Mouse (Mus musculus): ENCODE results near the gene Ptprk.

Gene Ptprk

GRCm38 (mm10) chr10:28191440-28191839 is 116.8 kb downstream of the Ptprk start:
- no peak for DNase-seq

- no peak for DNase-seq
Observed at GRCm38 (mm10) chr10:28193630-28194029, 119.0 kb downstream of the Ptprk start.

GRCm38 (mm10) chr10:28200609-28201008 is 126.0 kb downstream of the Ptprk start:
- no peak for DNase-seq

GRCm38 (mm10) chr10:28209394-28209793 is 134.8 kb downstream of the Ptprk start:
- DNase-seq = no peak

- no peak for DNase-seq
Observed at GRCm38 (mm10) chr10:28212083-28212482, 137.5 kb downstream of the Ptprk start.

GRCm38 (mm10) chr10:28215153-28215552 is 140.5 kb downstream of the Ptprk start:
- DNase-seq = no peak

- DNase-seq = no peak
Observed at GRCm38 (mm10) chr10:28223602-28224001, 149.0 kb downstream of the Ptprk start.

GRCm38 (mm10) chr10:28224376-28224775 is 149.8 kb downstream of the Ptprk start:
- DNase-seq = no peak

- no peak for DNase-seq
Observed at GRCm38 (mm10) chr10:28225536-28226075, 151.0 kb downstream of the Ptprk start.

GRCm38 (mm10) chr10:28227732-28228131 is 153.1 kb downstream of the Ptprk start:
- DNase-seq = no peak

GRCm38 (mm10) chr10:28228208-28228607 is 153.6 kb downstream of the Ptprk start:
- DNase-seq = no peak

- no peak for DNase-seq
Observed at GRCm38 (mm10) chr10:28232273-28233167, 157.9 kb downstream of the Ptprk start.

- DNase-seq = no peak
Observed at GRCm38 (mm10) chr10:28249047-28249446, 174.4 kb downstream of the Ptprk start.

GRCm38 (mm10) chr10:28251385-28251784 is 176.8 kb downstream of the Ptprk start:
- no peak for DNase-seq

- DNase-seq = no peak
Observed at GRCm38 (mm10) chr10:28260651-28261050, 186.0 kb downstream of the Ptprk start.

GRCm38 (mm10) chr10:28262159-28262558 is 187.5 kb downstream of the Ptprk start:
- no peak for DNase-seq

- no peak for DNase-seq
Observed at GRCm38 (mm10) chr10:28263546-28263945, 188.9 kb downstream of the Ptprk start.

GRCm38 (mm10) chr10:28270273-28270672 is 195.7 kb downstream of the Ptprk start:
- no peak for DNase-seq

- no peak for DNase-seq
Observed at GRCm38 (mm10) chr10:28271729-28272606, 197.3 kb downstream of the Ptprk start.

- DNase-seq = no peak
Observed at GRCm38 (mm10) chr10:28278757-28279156, 204.1 kb downstream of the Ptprk start.

GRCm38 (mm10) chr10:28297531-28297930 is 222.9 kb downstream of the Ptprk start:
- no peak for DNase-seq

- no peak for DNase-seq
Observed at GRCm38 (mm10) chr10:28299207-28299606, 224.6 kb downstream of the Ptprk start.

GRCm38 (mm10) chr10:28303856-28304255 is 229.2 kb downstream of the Ptprk start:
- no peak for DNase-seq
